Mouse (Mus musculus) heart, embryonic 11.5 days (tissue): ENCODE data around the gene Ctnna3. TPM values are rescaled to one million over a fixed set of nuclear protein-coding genes. Genes with fewer than 3 reads are reported as not detected.
"Not testable (repeated sequence)": the region's sequence is repeated elsewhere in the genome, so short reads cannot be mapped to it uniquely, and the experiment has no call there.

Experiments used
- ATAC-seq: fragments of 200-750 bp; cut with Nextera tagmentation; replicated peaks from 2 replicates; pipeline ENCODE4 v1.8.0; 2017; ENCODE audit warnings: moderate library complexity; ENCODE audit not compliant: insufficient number of reproducible peaks, low FRiP score, low TSS enrichment
- H3K27ac ChIP-seq: fragments of 300-500 bp; sonication (generic); 2 replicates; pipeline ENCODE4 v1.5.1; 2014; ENCODE audit warnings: mild to moderate bottlenecking, low read depth, low read length
- H3K27me3 ChIP-seq: fragments of 300-500 bp; sonication (generic); 2 replicates; pipeline ENCODE4 v1.6.1; 2014; ENCODE audit warnings: mild to moderate bottlenecking, low read length, mixed read lengths; ENCODE audit not compliant: control insufficient read depth, insufficient read depth
- H3K36me3 ChIP-seq: fragments of 300-500 bp; sonication (generic); 2 replicates; pipeline ENCODE4 v1.6.1; 2014; ENCODE audit warnings: mild to moderate bottlenecking, low read length, moderate library complexity, mixed read lengths; ENCODE audit not compliant: control insufficient read depth, insufficient read depth
- H3K4me1 ChIP-seq: fragments of 300-500 bp; sonication (generic); 2 replicates; pipeline ENCODE4 v1.6.1; 2014; ENCODE audit warnings: low read length; ENCODE audit not compliant: control insufficient read depth, insufficient read depth
- H3K4me2 ChIP-seq: fragments of 300-500 bp; sonication (generic); 2 replicates; pipeline ENCODE4 v1.6.1; 2014; ENCODE audit warnings: mild to moderate bottlenecking, moderate library complexity
- H3K4me3 ChIP-seq: fragments of 300-500 bp; sonication (generic); 2 replicates; pipeline ENCODE4 v1.5.1; 2014; ENCODE audit warnings: low read depth, low read length
- H3K9ac ChIP-seq: fragments of 300-500 bp; sonication (generic); 2 replicates; pipeline ENCODE4 v1.6.1; 2014; ENCODE audit warnings: mild to moderate bottlenecking, low read depth, low read length, moderate library complexity
- H3K9me3 ChIP-seq: fragments of 300-500 bp; sonication (generic); replicated peaks from 2 replicates; pipeline ENCODE4 v1.6.1; 2016; ENCODE audit warnings: low read length; ENCODE audit not compliant: control insufficient read depth
- WGBS: fragments of 180-500 bp; shearing (Covaris S2); extraction: QIAGEN DNeasy Blood & Tissue Kit; methylation state at CpG from one replicate; pipeline ENCODE4 v1.1.7; 2014; ENCODE audit not compliant: insufficient replicate concordance; 5-methylcytosine and 5-hydroxymethylcytosine counted together
- polyA plus RNA-seq: library from polyadenylated mRNA; unstranded; fragments of >200 nt; fragmentation: Nextera tagmentation; extraction: Ambion mirVana; gene quantifications from 2 replicates; pipeline ENCODE4 v1.2.1, GENCODE M21; 2014

The Ctnna3 gene
- polyA plus RNA-seq = 17.5 and 19.0 TPM in 2 replicates

DNA sequence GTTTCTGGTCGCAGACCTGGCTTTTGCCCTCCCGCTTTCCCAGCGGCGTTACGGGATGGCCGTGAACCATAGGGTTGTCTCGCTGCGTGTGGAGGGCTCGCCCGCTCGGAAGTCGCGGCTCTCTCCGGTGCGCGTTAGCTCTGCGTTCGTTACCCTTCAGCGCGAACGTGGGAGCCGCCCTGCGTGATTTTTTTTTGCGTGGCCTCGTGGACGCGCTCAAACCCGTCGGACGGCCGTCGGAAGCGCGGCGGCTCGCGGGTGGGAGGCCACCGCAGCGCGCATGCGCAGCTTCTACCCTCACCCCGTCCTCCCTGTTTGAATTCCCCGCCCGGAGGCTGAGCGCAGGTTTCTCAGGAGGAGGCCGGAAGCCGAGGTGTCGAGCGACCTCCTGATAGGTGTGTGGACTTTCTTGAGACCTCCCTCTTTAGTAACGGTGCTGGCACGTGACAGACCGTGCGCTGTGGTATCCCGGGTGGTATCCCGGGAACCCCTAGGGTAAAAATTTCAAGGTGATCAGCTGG, at the start of gene Ctnna3:
Gene Ctnna3 (plus strand): TSS at position 314 of the 521 bp plus-strand sequence.
- no peaks in the 10 kb centered on the region for H3K9me3 ChIP-seq
- H3K4me3 ChIP-seq = peak within 1 kb of the TSS; percentile 81
- peak within 1 kb of the TSS; percentile 88 for H3K9ac ChIP-seq
- no peaks in the 10 kb centered on the region for H3K4me1 ChIP-seq
- H3K27me3 ChIP-seq = no peaks in the 10 kb centered on the region
- peak; percentile 93 for ATAC-seq
- H3K27ac ChIP-seq = peak within 1 kb of the TSS; percentile 84
- under 1% methylated on average over 55 of the region's 55 CpGs for WGBS
- H3K4me2 ChIP-seq = peak within 1 kb of the TSS; percentile 84
- no peaks in the 10 kb centered on the region for H3K36me3 ChIP-seq

DNA sequence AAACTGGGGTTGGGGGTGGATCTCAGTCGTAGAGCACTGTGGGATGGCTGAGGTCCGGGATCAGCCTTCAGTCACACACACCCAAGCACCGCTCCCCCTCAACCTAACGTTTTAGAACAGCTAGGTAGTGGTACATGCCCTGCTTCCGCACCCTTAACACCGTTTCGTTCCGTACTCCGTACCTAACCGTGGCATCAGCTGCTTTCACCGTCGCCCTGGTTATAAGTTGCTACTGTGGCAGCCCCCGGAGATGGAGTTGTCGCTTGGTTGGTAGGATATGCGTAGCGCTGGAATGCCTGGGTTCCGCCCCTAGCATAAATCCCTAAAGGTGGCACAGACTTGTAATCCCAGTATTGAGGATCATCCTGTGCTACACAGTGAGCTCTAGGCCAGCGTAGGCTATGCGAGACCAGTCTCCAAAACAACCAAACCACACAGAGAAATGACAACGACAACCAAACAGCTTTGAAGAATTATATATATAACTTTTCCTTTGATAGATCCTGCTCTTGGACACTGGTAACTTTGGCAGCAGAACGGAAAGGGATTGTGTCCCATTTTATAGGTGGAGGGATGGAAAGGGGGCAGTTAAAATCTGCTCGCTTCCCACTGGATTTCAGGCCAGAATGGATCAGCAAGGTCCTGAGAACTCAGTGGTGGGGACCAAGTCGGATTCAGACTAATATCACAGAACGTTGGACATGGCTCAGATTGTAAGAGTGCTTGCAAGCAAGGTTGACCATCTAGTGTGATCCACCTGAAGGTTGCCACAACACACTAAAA, 48.2 kb upstream of the Ctnna3 start, which contains the start of gene Sirt1:
Gene Sirt1 (minus strand): TSS at position 207 of the 783 bp plus-strand sequence.
- 6% methylated on average over 24 of the region's 24 CpGs for WGBS
- peak within 1 kb of the TSS; percentile 7; the same call in 1 of the 2 replicates for H3K27ac ChIP-seq
- no peak for ATAC-seq
- H3K9ac ChIP-seq = peak within 1 kb of the TSS; percentile 69
- peak within 1 kb of the TSS; percentile 68 for H3K4me2 ChIP-seq
- no peaks in the 10 kb centered on the region for H3K4me1 ChIP-seq
- H3K27me3 ChIP-seq = 0 out of 2 replicates have a peak, but pooled peaks cover 3% of the 10 kb centered on the region
- H3K4me3 ChIP-seq = peak within 1 kb of the TSS; percentile 51
- H3K36me3 ChIP-seq = no peaks in the 10 kb centered on the region
- H3K9me3 ChIP-seq = no peaks in the 10 kb centered on the region

DNA sequence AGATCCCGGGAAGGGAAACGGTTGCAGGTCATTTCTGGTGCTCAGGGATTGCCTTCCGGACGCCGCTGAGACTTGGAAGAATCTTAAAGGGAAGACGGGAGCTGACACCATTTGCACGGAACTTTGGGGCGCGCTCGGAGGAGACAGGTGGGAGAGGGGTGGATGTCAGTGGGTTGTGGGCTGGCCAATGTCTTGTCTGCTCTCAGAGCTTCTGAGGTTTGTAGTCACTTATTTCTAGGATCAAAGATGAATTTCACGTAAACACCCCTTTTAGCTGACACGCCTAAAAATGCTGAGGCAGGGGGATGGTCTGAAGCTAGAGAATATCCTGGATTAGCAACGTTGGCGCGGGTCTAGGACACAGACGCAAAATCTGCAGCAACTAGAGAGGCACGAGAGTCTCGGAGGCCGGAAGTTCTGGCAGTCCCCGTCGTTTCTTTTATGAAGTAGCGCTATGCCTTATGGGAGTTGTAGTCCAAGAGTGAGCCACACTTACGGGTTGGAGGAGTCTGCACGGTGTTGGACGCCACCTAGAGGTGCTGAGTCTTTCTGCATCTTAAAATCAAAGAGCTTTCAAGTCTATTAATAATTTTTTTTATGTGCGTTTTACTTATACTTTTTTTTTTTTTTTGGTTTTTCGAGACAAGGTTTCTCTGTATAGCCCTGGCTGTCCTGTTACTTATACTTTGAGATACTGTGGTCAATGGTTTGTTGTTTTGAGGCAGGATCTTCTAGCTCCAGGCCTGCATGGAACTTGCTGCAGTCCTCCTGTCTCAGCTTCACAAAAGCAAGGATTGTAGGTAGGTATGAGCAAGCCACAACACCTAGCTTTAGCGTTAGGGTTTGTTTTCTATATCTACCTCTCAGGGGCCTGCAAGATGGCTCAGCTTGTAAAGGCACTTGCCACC, 47.3 kb upstream of the Ctnna3 start, which contains the start of gene Dnajc12:
Gene Dnajc12 (plus strand): TSS at position 72 of the 908 bp plus-strand sequence.
- 0 out of 2 replicates have a peak, but pooled peaks cover 3% of the 10 kb centered on the region for H3K27me3 ChIP-seq
- peak within 1 kb of the TSS; percentile 69 for H3K9ac ChIP-seq
- WGBS = under 1% methylated on average over 28 of the region's 28 CpGs
- peak within 1 kb of the TSS; percentile 51 for H3K4me3 ChIP-seq
- H3K36me3 ChIP-seq = no peaks in the 10 kb centered on the region
- peak within 1 kb of the TSS; percentile 68 for H3K4me2 ChIP-seq
- no peaks in the 10 kb centered on the region for H3K9me3 ChIP-seq
- peak within 1 kb of the TSS; percentile 7; the same call in 1 of the 2 replicates for H3K27ac ChIP-seq
- no peaks in the 10 kb centered on the region for H3K4me1 ChIP-seq
- peak; percentile 84 for ATAC-seq

DNA sequence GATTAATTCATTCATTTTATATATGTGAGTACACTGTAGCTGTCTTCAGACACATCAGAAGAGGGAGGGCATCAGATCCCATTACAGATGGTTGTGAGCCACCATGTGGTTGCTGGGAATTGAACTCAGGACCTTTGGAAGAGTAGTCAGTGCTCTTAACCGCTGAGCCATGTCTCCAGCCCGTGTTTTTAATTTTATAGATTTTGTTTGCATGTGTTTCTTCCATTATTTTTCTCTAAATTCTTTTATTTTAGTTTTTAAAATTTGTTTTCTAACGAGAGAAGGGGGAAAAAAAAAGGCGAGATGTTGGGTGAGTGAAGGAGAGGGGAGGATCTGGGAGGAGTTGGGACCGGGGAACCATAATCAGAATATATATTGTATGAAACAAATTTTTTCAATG, 44.0 kb upstream of the Ctnna3 start:
- peak overlapping the region; percentile 53 for H3K4me3 ChIP-seq
- H3K9ac ChIP-seq = peak overlapping the region; percentile 54; the same call in 1 of the 2 replicates
- H3K4me2 ChIP-seq = peak overlapping the region; percentile 71
- not testable (repeated sequence) for H3K9me3 ChIP-seq, H3K4me1 ChIP-seq, H3K27me3 ChIP-seq, ATAC-seq, H3K36me3 ChIP-seq
- H3K27ac ChIP-seq = 0 out of 2 replicates have a peak overlapping the region, but pooled peaks have one; percentile 81
- 26% methylated on average over 5 of the region's 5 CpGs for WGBS

DNA sequence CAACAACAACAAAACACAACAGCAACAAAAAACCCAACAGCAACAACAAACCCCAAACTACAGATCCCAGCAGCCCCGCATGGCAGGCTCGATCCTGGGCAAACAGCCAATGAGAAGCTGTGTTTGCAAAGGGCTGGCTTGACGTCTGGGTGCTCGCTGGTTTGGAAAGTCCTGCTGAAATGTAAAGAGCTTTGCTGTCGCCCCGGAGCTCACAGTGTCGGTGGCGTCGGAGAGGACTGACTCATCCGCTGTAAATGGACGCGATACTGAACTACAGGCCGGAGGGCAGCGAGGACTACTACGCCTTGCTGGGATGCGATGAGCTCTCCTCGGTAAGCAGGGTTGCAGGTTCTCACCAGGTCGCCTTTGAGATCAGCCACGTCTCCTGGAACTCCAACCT, 43.5 kb upstream of the Ctnna3 start:
- peak; percentile 80 for ATAC-seq
- 0% methylated on average over 19 of the region's 19 CpGs for WGBS
- H3K27me3 ChIP-seq = no peaks in the 10 kb centered on the region
- no peaks in the 10 kb centered on the region for H3K36me3 ChIP-seq
- peak overlapping the region; percentile 71 for H3K4me2 ChIP-seq
- peak overlapping the region; percentile 81 for H3K27ac ChIP-seq
- peak overlapping the region; percentile 53 for H3K4me3 ChIP-seq
- no peaks in the 10 kb centered on the region for H3K4me1 ChIP-seq
- no peaks in the 10 kb centered on the region for H3K9me3 ChIP-seq
- peak overlapping the region; percentile 75 for H3K9ac ChIP-seq

DNA sequence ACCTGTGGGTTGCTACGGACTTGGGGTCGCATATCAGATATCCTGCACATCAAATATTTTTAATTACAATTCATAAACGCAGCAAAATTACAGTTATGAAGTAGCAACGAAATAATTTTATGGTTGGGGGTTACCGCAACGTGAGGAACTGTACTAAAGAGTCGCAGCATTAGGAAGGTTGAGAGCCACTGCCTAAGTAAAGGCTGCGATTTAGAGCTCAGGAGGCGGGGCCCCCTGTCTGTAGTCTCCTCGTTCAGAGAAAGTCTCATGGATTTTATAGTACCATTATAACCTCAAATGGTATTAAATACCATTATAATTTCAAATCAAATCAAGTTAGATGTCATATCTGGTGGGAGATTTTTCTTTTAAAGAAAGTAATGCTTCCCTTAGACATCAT, 42.9 kb upstream of the Ctnna3 start:
- Histone ChIP-seq H3K4me3 (peak overlapping the region; percentile 53), H3K9me3 (no peaks in the 10 kb centered on the region), H3K27ac (peak overlapping the region; percentile 81), H3K27me3 (no peaks in the 10 kb centered on the region), H3K36me3 (no peaks in the 10 kb centered on the region), H3K4me2 (peak overlapping the region; percentile 71), H3K4me1 (no peaks in the 10 kb centered on the region), H3K9ac (peak overlapping the region; percentile 75)
- no peak for ATAC-seq
- WGBS = 3% methylated on average over 10 of the region's 10 CpGs

DNA sequence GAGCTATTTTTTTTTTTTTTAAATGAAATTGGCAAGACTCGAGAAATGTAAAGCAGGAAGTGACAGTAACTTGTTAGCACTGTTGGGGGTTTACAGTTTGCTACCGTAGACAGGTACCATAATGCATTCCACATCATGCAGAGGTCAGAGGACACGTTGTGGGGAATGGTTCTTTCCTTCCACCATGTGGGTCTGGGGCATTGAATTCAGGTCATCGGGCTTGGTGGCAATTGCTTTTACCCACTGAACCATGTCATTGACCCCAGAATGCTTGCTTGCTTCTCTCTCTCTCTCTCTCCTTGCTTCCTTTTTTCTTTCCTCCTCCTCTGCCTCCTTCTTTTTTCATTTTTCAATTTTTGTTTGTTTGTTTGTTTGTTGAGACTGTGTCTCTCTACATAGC, 41.0 kb upstream of the Ctnna3 start:
- Histone ChIP-seq H3K4me3 (no peak overlapping the region), H3K36me3 (no peaks in the 10 kb centered on the region), H3K27ac (no peak overlapping the region), H3K4me2 (no peak overlapping the region), H3K9ac (no peak overlapping the region), H3K4me1 (no peaks in the 10 kb centered on the region), H3K27me3 (no peaks in the 10 kb centered on the region), H3K9me3 (no peaks in the 10 kb centered on the region)
- 74% methylated on average over 4 of the region's 4 CpGs for WGBS
- no peak for ATAC-seq

DNA sequence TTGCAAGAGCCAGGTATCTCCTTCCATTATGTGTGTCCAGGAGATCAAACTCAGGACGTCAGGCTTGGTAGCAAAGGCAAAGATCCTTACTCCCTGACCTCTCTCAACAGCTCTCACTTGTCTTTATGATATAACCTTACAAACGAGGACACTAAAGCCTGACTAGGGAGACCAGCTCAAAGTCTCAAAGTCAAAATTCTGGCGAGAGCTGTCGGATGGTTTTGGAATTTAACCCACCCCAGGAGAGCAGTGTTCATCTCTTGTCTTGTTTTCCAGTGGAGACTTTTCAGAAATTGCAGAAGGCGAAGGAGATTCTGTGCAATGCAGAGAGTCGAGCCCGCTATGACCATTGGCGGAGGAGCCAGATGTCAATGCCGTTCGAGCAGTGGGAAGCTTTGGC, 32.9 kb upstream of the Ctnna3 start:
- H3K9ac ChIP-seq = no peak overlapping the region
- WGBS = 84% methylated on average over 10 of the region's 10 CpGs
- ATAC-seq = no peak
- H3K4me2 ChIP-seq = no peak overlapping the region
- H3K4me3 ChIP-seq = no peak overlapping the region
- no peaks in the 10 kb centered on the region for H3K27me3 ChIP-seq
- H3K4me1 ChIP-seq = no peaks in the 10 kb centered on the region
- no peaks in the 10 kb centered on the region for H3K36me3 ChIP-seq
- no peak overlapping the region for H3K27ac ChIP-seq
- H3K9me3 ChIP-seq = no peaks in the 10 kb centered on the region
